Mouse (Mus musculus) layer of hippocampus, adult 2 months (tissue): ENCODE results near the gene Tll2. TPM values are rescaled to one million over a fixed set of nuclear protein-coding genes. Genes with fewer than 3 reads are reported as not detected.

Source experiments
- DNase-seq, 2 experiments: peaks; one replicate each; pipeline ENCODE4 v3.0.0; 2022; ENCODE audit warnings: low spot score in 2 of 2
- H3K27ac ChIP-seq: fragments of 200-600 bp; 2 replicates; pipeline ENCODE4 v1.8.1; 2022
- H3K4me3 ChIP-seq: fragments of 200-600 bp; 2 replicates; pipeline ENCODE4 v1.8.1; 2022; ENCODE audit warnings: mild to moderate bottlenecking
- CTCF ChIP-seq: fragments of 200-600 bp; conservative IDR thresholded peaks from 2 replicates; pipeline ENCODE4 v1.8.1; 2022; ENCODE audit warnings: antibody characterized with exemption, mild to moderate bottlenecking, moderate library complexity
- total RNA-seq, 2 experiments: library from RNA; stranded (reverse); gene quantifications; 2 replicates each; pipeline ENCODE4 v1.2.3; 2021

The Tll2 gene
- total RNA-seq, 2 experiments from 2014 or later = 0.61 to 0.69 TPM

- no peak for TF ChIP-seq CTCF
- no peak overlapping the region for H3K27ac ChIP-seq
Measured at GRCm38 (mm10) chr19:41139629-41140028, 67.0 kb downstream of the Tll2 start.

GRCm38 (mm10) chr19:41123009-41123408 lies 83.6 kb downstream of the Tll2 start:
- TF ChIP-seq CTCF = no peak
- Histone ChIP-seq H3K27ac (no peak overlapping the region), H3K4me3 (no peak overlapping the region)
- no peak for DNase-seq

More at GRCm38 (mm10) chr19:41139629-41140028, 67.0 kb downstream of the Tll2 start:
- H3K4me3 ChIP-seq = no peak overlapping the region
- DNase-seq = no peak

GRCm38 (mm10) chr19:41119924-41120323 lies 86.7 kb downstream of the Tll2 start:
- DNase-seq = peak in 1 of 2 experiments; percentile 10
- H3K27ac ChIP-seq = no peak overlapping the region
- TF ChIP-seq CTCF = no peak
- no peak overlapping the region for H3K4me3 ChIP-seq

- DNase-seq = no peak
- no peak for TF ChIP-seq CTCF
- no peak overlapping the region for H3K27ac ChIP-seq
- H3K4me3 ChIP-seq = no peak overlapping the region
Measured at GRCm38 (mm10) chr19:41118346-41118745, 88.3 kb downstream of the Tll2 start.

GRCm38 (mm10) chr19:41117334-41117733 lies 89.3 kb downstream of the Tll2 start:
- TF ChIP-seq CTCF = no peak
- no peak for DNase-seq
- Histone ChIP-seq H3K27ac (no peak overlapping the region), H3K4me3 (no peak overlapping the region)

GRCm38 (mm10) chr19:41114611-41115010 lies 92.0 kb downstream of the Tll2 start:
- Histone ChIP-seq H3K27ac (no peak overlapping the region), H3K4me3 (no peak overlapping the region)
- TF ChIP-seq CTCF = no peak
- DNase-seq = no peak

- no peak for TF ChIP-seq CTCF
- DNase-seq = peak; percentile 44 to 54
- H3K27ac ChIP-seq = no peak overlapping the region
- H3K4me3 ChIP-seq = no peak overlapping the region
Measured at GRCm38 (mm10) chr19:41113911-41114531, 92.6 kb downstream of the Tll2 start.

GRCm38 (mm10) chr19:41112609-41113008 lies 94.0 kb downstream of the Tll2 start:
- no peak overlapping the region for H3K27ac ChIP-seq
- H3K4me3 ChIP-seq = no peak overlapping the region
- no peak for DNase-seq
- TF ChIP-seq CTCF = no peak

- no peak for DNase-seq
- Histone ChIP-seq H3K27ac (no peak overlapping the region), H3K4me3 (no peak overlapping the region)
- no peak for TF ChIP-seq CTCF
Measured at GRCm38 (mm10) chr19:41109991-41110390, 96.6 kb downstream of the Tll2 start.

- H3K4me3 ChIP-seq = no peak overlapping the region
- H3K27ac ChIP-seq = no peak overlapping the region
- DNase-seq = peak in 1 of 2 experiments; percentile 25
- no peak for TF ChIP-seq CTCF
Measured at GRCm38 (mm10) chr19:41109496-41109895, 97.1 kb downstream of the Tll2 start.

- Histone ChIP-seq H3K27ac (no peak overlapping the region), H3K4me3 (no peak overlapping the region)
- DNase-seq = no peak
- TF ChIP-seq CTCF = no peak
Measured at GRCm38 (mm10) chr19:41108666-41109065, 98.0 kb downstream of the Tll2 start.

- no peak overlapping the region for H3K27ac ChIP-seq
- no peak overlapping the region for H3K4me3 ChIP-seq
- no peak for TF ChIP-seq CTCF
- no peak for DNase-seq
Measured at GRCm38 (mm10) chr19:41107530-41107929, 99.1 kb downstream of the Tll2 start.

GRCm38 (mm10) chr19:41104922-41105321 lies 101.7 kb downstream of the Tll2 start:
- peak; percentile 91 for TF ChIP-seq CTCF
- H3K27ac ChIP-seq = no peak overlapping the region
- no peak overlapping the region for H3K4me3 ChIP-seq
- peak; percentile 34 to 35 for DNase-seq

GRCm38 (mm10) chr19:41101390-41101789 lies 105.2 kb downstream of the Tll2 start:
- H3K4me3 ChIP-seq = no peak overlapping the region
- peak; percentile 73 to 80 for DNase-seq
- no peak for TF ChIP-seq CTCF
- no peak overlapping the region for H3K27ac ChIP-seq

GRCm38 (mm10) chr19:41100863-41101262 lies 105.8 kb downstream of the Tll2 start:
- TF ChIP-seq CTCF = no peak
- Histone ChIP-seq H3K4me3 (no peak overlapping the region), H3K27ac (no peak overlapping the region)
- no peak for DNase-seq
